Mouse (Mus musculus) heart, embryonic 11.5 days (tissue): ENCODE results near the gene Cmip. TPM values are rescaled to one million over a fixed set of nuclear protein-coding genes. Genes with fewer than 3 reads are reported as not detected.
A peak's percentile ranks its signal among the peaks of the same experiment; 100 is the strongest.

Source experiments
- ATAC-seq: fragments of 200-750 bp; cut with Nextera tagmentation; replicated peaks from 2 replicates; pipeline ENCODE4 v1.8.0; 2017; ENCODE audit warnings: moderate library complexity; ENCODE audit not compliant: insufficient number of reproducible peaks, low FRiP score, low TSS enrichment
- H3K27ac ChIP-seq: fragments of 300-500 bp; sonication (generic); 2 replicates; pipeline ENCODE4 v1.5.1; 2014; ENCODE audit warnings: mild to moderate bottlenecking, low read depth, low read length
- H3K27me3 ChIP-seq: fragments of 300-500 bp; sonication (generic); 2 replicates; pipeline ENCODE4 v1.6.1; 2014; ENCODE audit warnings: mild to moderate bottlenecking, low read length, mixed read lengths; ENCODE audit not compliant: control insufficient read depth, insufficient read depth
- H3K36me3 ChIP-seq: fragments of 300-500 bp; sonication (generic); 2 replicates; pipeline ENCODE4 v1.6.1; 2014; ENCODE audit warnings: mild to moderate bottlenecking, low read length, moderate library complexity, mixed read lengths; ENCODE audit not compliant: control insufficient read depth, insufficient read depth
- H3K4me1 ChIP-seq: fragments of 300-500 bp; sonication (generic); 2 replicates; pipeline ENCODE4 v1.6.1; 2014; ENCODE audit warnings: low read length; ENCODE audit not compliant: control insufficient read depth, insufficient read depth
- H3K4me2 ChIP-seq: fragments of 300-500 bp; sonication (generic); 2 replicates; pipeline ENCODE4 v1.6.1; 2014; ENCODE audit warnings: mild to moderate bottlenecking, moderate library complexity
- H3K4me3 ChIP-seq: fragments of 300-500 bp; sonication (generic); 2 replicates; pipeline ENCODE4 v1.5.1; 2014; ENCODE audit warnings: low read depth, low read length
- H3K9ac ChIP-seq: fragments of 300-500 bp; sonication (generic); 2 replicates; pipeline ENCODE4 v1.6.1; 2014; ENCODE audit warnings: mild to moderate bottlenecking, low read depth, low read length, moderate library complexity
- H3K9me3 ChIP-seq: fragments of 300-500 bp; sonication (generic); replicated peaks from 2 replicates; pipeline ENCODE4 v1.6.1; 2016; ENCODE audit warnings: low read length; ENCODE audit not compliant: control insufficient read depth
- WGBS: fragments of 180-500 bp; shearing (Covaris S2); extraction: QIAGEN DNeasy Blood & Tissue Kit; methylation state at CpG from one replicate; pipeline ENCODE4 v1.1.7; 2014; ENCODE audit not compliant: insufficient replicate concordance; 5-methylcytosine and 5-hydroxymethylcytosine counted together
- polyA plus RNA-seq: library from polyadenylated mRNA; unstranded; fragments of >200 nt; fragmentation: Nextera tagmentation; extraction: Ambion mirVana; gene quantifications from 2 replicates; pipeline ENCODE4 v1.2.1, GENCODE M21; 2014

The Cmip gene
- polyA plus RNA-seq, 1 experiment from 2014 or later, result 8.6 TPM

DNA sequence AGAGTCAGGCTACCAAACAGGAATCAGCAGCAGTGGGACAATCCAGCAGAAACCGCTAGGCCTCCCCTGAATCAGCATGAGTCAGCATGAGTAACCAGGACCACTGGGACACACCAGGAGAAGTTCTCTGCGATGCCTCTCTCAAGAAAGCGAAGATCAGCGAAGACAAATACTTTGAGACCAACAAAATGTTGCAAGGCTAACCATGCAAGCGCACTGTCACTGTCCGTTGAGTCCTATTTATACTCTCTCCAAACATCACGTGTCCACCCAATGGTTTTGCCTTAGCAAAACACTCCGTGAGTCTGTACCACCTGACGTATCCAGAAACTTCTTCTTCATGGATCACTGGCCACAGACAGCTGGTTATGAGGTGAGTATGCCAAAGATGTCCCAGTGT lies 223.1 kb downstream of the Cmip start:
- Histone ChIP-seq H3K27me3 (no peaks in the 10 kb centered on the region), H3K9me3 (no peaks in the 10 kb centered on the region), H3K36me3 (no peaks in the 10 kb centered on the region), H3K4me2 (no peak overlapping the region), H3K27ac (no peak overlapping the region), H3K4me1 (no peaks in the 10 kb centered on the region), H3K4me3 (no peak overlapping the region), H3K9ac (no peak overlapping the region)
- ATAC-seq, result no peak
- 88% methylated on average over 9 of the region's 9 CpGs for WGBS

DNA sequence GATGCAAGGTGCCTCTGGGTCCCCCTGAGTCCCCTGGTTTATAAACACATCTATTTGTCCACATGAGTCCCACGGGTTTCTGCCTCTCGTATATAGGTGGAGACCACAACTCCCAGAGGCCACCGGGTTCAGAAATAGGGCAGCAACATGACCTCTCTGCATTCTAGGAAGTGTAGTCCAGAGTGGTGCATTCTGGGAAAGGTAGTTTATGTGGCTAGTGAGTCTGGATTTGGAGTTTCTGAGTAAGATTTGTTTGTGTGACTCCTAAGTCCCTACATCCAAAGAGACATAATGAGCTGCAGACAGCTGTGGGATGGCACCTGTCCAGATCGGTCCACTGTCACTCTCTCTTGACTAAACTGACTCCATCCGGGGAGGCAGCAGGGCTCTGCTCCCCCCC lies 223.7 kb downstream of the Cmip start:
- 75% methylated on average over 5 of the region's 5 CpGs for WGBS
- Histone ChIP-seq H3K4me3 (no peak overlapping the region), H3K36me3 (no peaks in the 10 kb centered on the region), H3K9ac (no peak overlapping the region), H3K4me1 (no peaks in the 10 kb centered on the region), H3K9me3 (no peaks in the 10 kb centered on the region), H3K4me2 (no peak overlapping the region), H3K27me3 (no peaks in the 10 kb centered on the region), H3K27ac (no peak overlapping the region)
- no peak for ATAC-seq

DNA sequence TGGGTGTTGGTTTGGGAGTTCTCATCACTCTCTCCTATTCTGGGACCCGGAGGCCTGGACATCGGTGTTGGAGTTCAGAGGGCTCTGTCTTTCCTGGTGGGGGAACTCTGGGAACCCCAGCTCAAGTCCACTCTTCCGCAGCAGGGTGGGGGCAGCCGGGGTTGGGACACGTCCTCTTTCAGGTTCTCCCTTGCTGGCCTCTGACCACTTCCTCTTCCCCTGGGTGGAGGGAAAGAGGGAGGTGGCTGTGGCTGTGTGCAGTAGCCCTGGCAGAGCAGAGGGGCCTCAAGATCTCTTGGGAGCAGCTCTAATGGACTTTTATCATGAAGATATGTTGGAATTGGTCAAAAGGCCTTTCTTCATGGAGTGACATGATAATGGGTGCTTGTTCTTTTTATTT lies 225.0 kb downstream of the Cmip start:
- ATAC-seq, result no peak
- Histone ChIP-seq H3K27me3 (no peaks in the 10 kb centered on the region), H3K9me3 (no peaks in the 10 kb centered on the region), H3K4me3 (no peak overlapping the region), H3K36me3 (no peaks in the 10 kb centered on the region), H3K4me1 (no peaks in the 10 kb centered on the region), H3K27ac (no peak overlapping the region), H3K9ac (no peak overlapping the region), H3K4me2 (no peak overlapping the region)
- 71% methylated on average over 5 of the region's 5 CpGs for WGBS

DNA sequence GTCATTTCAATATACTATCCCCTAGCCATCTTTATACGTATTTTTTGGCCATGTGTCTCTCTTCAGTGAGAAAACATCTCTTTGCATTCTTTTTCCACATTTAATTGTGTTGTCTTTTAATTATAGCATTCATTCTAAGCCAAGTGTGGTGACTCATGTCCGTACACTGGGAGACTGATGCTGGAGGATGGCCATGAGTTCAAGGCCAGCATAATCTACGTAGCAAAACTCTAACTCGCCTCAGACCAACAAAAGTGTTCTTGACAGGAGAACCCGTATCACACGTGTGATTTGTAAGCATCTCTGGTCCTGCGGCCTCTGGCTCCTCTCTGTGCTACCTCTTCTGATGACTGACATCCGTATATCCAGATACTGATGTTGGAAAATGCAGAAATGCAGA lies 227.9 kb downstream of the Cmip start:
- H3K27me3 ChIP-seq, result no peaks in the 10 kb centered on the region
- H3K9ac ChIP-seq, result no peak overlapping the region
- no peak overlapping the region for H3K27ac ChIP-seq
- ATAC-seq, result no peak
- no peaks in the 10 kb centered on the region for H3K9me3 ChIP-seq
- 78% methylated on average over 8 of the region's 8 CpGs for WGBS
- H3K4me1 ChIP-seq, result no peaks in the 10 kb centered on the region
- H3K4me2 ChIP-seq, result no peak overlapping the region
- no peaks in the 10 kb centered on the region for H3K36me3 ChIP-seq
- no peak overlapping the region for H3K4me3 ChIP-seq

DNA sequence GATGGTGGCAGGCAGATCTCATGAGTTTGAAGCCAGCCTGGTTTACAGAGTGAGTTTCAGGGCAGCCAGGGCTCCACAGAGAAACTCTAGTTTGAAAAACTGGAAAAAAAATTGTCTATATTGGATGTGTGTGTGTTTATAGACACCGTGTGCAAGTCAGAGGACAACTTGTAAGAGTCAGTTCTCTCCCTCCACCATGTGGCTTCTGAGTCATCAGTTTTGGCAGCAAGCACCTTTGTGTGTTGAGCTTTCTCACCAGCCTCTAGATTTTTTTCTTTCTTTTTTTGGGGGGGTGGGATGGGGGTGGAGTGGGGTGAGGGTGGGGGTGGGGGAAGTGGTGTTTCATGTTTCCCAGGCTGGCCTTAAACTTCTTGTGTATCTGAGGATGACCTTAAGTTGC lies 228.5 kb downstream of the Cmip start:
- WGBS, result 86% methylated on average over 1 of the region's 1 CpGs
- Histone ChIP-seq H3K27ac (no peak overlapping the region), H3K9me3 (no peaks in the 10 kb centered on the region), H3K4me1 (no peaks in the 10 kb centered on the region), H3K4me2 (no peak overlapping the region), H3K36me3 (no peaks in the 10 kb centered on the region), H3K27me3 (no peaks in the 10 kb centered on the region), H3K9ac (no peak overlapping the region), H3K4me3 (no peak overlapping the region)
- no peak for ATAC-seq

DNA sequence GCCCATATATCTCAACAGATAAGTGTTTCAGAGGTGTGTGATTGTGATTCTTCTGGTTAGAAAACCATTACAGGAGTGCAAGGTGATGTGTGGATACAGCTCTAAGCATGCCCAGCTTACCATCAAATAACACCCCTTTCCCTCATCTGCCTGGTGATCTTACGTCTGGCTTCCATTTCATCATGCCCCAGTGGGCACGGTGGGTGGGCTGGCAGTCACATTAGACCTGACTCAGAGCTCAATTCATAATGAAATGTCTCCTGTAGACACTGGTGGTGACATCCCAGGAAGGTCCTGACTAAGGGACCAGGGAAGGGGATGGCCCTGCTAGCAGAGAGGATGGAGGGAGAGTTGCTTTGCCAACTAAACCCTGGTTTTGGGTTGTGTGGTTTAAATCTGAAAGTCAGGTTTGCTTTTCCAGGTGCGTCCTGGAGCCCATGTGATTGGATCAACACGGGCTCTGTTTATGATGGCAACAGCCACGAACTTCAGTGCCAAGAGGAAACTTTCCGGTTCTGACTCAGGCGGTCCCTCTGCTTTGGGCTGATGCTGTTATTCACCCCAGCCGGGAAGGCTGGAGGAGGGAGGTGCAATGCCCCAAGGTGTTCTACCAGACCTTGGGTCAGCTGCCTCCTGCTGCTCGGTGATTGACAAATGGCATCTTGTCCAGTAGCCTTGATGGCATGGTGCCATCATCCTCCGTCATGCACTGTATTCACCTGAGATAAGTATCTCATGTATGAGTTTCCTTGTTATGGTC lies 231.6 kb downstream of the Cmip start:
- H3K4me3 ChIP-seq, result no peak overlapping the region
- WGBS, result 76% methylated on average over 10 of the region's 10 CpGs
- no peak overlapping the region for H3K27ac ChIP-seq
- no peak overlapping the region for H3K9ac ChIP-seq
- H3K36me3 ChIP-seq, result no peaks in the 10 kb centered on the region
- no peak for ATAC-seq
- H3K9me3 ChIP-seq, result no peaks in the 10 kb centered on the region
- H3K4me1 ChIP-seq, result no peaks in the 10 kb centered on the region
- no peak overlapping the region for H3K4me2 ChIP-seq
- 0 out of 2 replicates have a peak, but pooled peaks cover 4% of the 10 kb centered on the region for H3K27me3 ChIP-seq

DNA sequence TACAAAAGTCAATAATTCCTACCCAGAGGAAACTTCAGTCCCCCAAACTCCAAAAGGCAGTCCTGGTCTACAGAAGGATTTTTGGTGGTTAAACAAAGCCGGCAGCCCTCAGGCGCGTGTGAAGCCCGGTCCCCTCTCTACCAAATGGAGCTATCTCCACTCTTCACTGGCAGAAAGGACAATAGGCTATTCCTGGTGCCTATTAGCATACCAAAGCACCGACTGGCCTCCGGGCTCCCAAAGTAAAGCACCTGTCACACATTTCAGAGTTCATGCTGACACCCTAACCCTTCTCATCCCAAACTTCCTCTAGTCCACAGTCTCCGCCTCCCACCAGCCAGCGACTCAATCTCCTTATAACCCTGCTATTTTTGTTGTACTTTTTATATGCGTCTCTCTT lies 236.7 kb downstream of the Cmip start:
- WGBS, result 20% methylated on average over 9 of the region's 9 CpGs
- H3K4me1 ChIP-seq, result no peaks in the 10 kb centered on the region
- H3K27me3 ChIP-seq, result peaks cover 9% of the 10 kb centered on the region; the same call in 1 of the 2 replicates
- H3K9ac ChIP-seq, result no peak overlapping the region
- no peaks in the 10 kb centered on the region for H3K36me3 ChIP-seq
- H3K4me3 ChIP-seq, result no peak overlapping the region
- no peaks in the 10 kb centered on the region for H3K9me3 ChIP-seq
- H3K4me2 ChIP-seq, result peak overlapping the region; percentile 19; the same call in 1 of the 2 replicates
- H3K27ac ChIP-seq, result no peak overlapping the region
- no peak for ATAC-seq

DNA sequence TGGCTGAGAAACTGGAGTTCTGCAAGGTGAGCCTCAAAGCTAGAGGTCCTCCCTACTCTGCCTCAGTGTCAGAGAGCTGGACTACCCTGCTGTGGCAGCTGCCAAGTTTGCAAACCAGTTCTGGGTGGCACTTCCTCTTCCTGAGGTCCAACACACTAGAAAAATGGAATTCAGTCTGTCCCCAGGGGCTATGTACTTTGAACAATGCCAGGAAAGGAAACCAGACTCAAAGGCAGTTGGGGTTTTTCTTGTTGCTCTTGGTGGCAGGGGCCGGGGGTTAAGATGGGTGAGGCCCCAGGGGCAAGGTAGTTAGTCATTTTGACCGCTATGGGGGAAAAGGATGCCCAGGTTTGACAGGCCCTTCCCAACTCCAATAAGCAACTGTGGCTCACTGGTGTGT lies 238.0 kb downstream of the Cmip start:
- Histone ChIP-seq H3K4me2 (no peak overlapping the region), H3K27ac (no peak overlapping the region), H3K9me3 (no peaks in the 10 kb centered on the region), H3K36me3 (no peaks in the 10 kb centered on the region), H3K27me3 (peaks cover 17% of the 10 kb centered on the region), H3K4me1 (no peaks in the 10 kb centered on the region; the same call in 1 of the 2 replicates), H3K9ac (no peak overlapping the region), H3K4me3 (no peak overlapping the region)
- no peak for ATAC-seq
- 54% methylated on average over 2 of the region's 2 CpGs for WGBS
